Mouse (Mus musculus) retina, postnatal 1 day (tissue): ENCODE data around the gene Myoc.
"Not testable (repeated sequence)": the region's sequence is repeated elsewhere in the genome, so short reads cannot be mapped to it uniquely, and the experiment has no call there.

Experiments
- DNase-seq: peaks from one replicate; pipeline ENCODE4 v3.0.0-alpha.2; 2012

Gene Myoc

DNA sequence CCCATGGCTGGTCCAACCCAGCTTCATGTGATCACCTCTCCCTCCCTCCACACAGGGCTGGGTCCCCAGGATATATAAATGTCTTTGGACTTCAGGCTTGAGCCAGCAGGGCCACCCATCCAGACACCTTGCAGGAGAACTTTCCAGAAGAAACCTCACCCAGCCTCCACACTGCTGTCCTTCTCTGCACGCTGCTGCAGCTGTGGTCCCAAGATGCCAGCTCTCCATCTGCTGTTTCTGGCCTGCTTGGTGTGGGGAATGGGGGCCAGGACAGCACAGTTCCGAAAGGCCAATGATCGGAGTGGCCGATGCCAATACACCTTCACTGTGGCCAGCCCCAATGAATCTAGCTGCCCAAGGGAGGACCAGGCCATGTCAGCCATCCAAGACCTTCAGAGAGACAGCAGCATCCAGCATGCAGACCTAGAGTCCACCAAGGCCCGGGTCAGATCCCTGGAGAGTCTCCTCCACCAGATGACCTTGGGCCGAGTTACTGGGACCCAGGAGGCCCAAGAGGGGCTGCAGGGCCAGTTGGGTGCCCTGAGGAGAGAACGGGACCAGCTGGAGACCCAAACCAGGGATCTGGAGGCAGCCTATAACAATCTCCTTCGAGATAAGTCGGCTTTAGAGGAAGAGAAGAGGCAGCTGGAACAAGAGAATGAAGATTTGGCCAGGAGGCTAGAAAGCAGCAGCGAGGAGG, at the start of gene Myoc:
Gene Myoc, plus strand, starts transcription at position 105 of the 700 bp plus-strand sequence.
- no peak for DNase-seq

- peak; percentile 60 for DNase-seq
Observed at GRCm38 (mm10) chr1:162589443-162589842, 49.5 kb upstream of the Myoc start.

GRCm38 (mm10) chr1:162590415-162590997, 48.4 kb upstream of the Myoc start:
- DNase-seq: no peak

- no peak for DNase-seq
Observed at GRCm38 (mm10) chr1:162597379-162598102, 41.4 kb upstream of the Myoc start.

GRCm38 (mm10) chr1:162599617-162600016, 39.3 kb upstream of the Myoc start:
- no peak for DNase-seq

DNA sequence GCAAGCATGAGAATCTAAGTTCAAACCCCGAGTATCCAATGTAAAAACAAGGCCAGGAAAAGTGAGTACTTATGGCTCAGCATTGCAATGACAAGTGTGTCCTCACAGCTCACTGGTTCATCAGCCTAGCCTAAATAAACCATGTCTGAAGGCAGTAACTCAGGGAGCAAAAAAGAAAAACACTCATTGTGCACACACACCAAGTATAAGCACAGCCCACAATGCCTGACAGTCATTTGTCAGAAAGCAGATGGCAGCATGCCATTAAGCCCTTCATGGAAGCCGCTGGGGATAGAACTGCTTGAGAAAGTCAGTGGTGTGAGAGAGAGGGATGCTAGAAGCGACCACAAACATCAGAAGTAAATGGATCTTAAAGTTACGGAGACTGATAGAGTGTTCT, 37.7 kb upstream of the Myoc start:
- DNase-seq: peak; percentile 30

DNA sequence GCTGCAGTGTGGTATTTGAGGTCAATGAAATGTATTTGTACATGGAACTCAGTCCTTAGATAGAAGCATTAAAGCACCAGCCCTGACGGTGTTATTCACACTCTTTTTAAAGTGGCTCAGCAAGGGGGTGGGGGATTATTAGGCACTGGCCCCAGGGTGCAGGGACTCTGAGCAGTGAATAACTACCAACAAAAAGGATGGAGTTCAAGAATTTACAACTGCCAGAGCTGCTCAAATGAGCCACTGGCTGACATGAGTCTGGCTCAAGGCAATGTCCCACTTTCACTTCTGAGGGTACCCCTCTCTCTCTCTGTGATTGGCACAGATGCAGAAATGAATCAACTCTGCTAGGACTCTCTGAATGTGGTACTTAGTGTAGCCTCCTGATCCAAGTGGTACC, 30.8 kb upstream of the Myoc start:
- DNase-seq: peak; percentile 23

DNA sequence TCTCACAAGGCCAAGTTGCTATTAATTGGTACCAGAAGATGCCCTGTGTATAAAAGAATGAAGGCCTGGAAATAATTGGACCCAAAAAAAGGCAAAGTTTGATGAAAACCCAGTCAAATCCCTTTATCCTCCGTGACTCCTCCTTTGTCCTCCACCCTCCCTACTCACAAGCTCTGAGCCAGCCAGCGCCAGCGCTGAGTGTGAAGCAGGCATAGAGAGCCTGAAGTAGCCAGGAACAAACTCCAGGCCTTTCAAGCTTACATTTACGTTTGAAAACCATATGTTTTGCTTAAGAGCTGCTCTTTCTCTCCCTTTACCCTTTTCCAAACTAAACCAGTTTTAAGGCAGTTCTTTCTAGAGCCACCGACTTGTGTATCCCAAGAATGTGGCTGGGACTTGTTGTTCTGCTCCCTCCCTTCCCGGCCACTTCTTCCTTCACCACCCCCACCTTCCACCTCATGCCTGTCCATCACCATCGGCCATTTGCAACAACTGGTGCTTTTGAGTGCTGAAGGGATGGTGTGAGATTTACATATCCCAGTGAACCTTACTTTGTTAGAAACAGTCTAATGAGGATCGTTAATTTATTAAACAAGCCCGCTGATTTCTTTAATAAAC, 29.2 kb upstream of the Myoc start:
- DNase-seq: no peak

DNA sequence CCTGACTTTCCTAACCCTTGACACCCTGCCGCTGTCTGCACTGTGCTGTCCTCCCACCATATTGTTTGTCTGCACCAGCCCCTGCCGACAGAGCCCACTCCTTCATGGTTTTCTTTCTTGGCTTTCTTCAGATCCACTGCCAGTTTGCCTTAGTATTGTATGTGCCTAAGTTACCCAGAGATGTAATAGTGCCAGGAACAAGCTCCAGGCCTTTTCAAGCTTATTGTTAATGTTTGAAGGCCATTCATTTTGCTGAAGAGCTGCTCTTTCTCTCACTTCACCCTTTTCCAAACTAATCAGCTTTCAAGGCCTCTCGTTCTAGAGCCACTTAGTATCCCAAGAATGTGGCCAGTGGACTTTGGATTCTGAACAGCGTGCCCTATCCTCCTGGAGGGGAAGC, 27.8 kb upstream of the Myoc start:
- no peak for DNase-seq

- peak; percentile 78 for DNase-seq
Observed at GRCm38 (mm10) chr1:162615511-162615910, 23.4 kb upstream of the Myoc start.

- DNase-seq: no peak
Observed at GRCm38 (mm10) chr1:162620487-162620886, 18.5 kb upstream of the Myoc start.

GRCm38 (mm10) chr1:162623895-162624294, 15.1 kb upstream of the Myoc start:
- no peak for DNase-seq

- no peak for DNase-seq
Observed at GRCm38 (mm10) chr1:162625229-162625628, 13.7 kb upstream of the Myoc start.

DNA sequence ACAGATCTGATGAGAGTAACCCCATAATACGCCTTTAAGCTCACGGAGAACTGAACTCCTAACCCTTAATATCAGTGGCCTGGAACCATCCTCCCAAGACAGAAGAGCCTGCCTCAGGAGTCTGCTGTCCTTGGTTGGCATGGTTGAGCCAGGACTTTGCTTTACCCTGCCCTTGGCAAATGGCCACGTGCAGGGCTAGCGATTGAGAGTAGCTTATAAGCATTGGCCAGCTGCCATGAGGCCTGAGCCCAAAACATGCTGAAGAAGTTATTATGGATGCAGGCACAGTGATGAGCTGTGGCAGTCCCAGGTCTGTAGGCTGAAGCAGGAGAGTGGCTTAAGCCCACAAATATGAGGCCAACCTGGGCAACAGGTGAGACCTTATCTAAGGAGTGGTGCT, 11.1 kb upstream of the Myoc start:
- not testable (repeated sequence) for DNase-seq

DNA sequence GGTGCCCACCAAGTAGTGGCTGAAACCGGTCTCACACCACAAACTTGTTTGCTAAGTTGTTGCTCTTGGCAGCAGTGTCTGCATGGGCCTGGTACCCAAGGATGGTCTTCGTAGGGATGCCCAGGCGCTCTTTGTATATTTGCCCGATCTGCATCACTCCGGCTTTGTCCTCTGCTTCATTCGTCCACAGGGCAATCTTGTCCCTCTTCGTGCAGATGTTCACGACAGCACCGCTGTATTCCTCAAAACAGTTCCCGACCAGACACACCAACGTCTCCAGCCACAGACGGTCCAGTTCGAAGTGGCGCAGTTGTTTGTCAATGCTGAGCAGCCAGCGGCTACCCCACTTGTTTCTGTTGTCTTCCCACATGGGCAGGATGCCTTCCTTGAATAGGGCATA, 10.6 kb upstream of the Myoc start:
- DNase-seq: not testable (repeated sequence)

- DNase-seq: not testable (repeated sequence)
Observed at GRCm38 (mm10) chr1:162635291-162635931, 3.5 kb upstream of the Myoc start.

GRCm38 (mm10) chr1:162636516-162636915, 2.4 kb upstream of the Myoc start:
- no peak for DNase-seq

GRCm38 (mm10) chr1:162638535-162638934, 420 bp upstream of the Myoc start:
- DNase-seq: no peak

DNA sequence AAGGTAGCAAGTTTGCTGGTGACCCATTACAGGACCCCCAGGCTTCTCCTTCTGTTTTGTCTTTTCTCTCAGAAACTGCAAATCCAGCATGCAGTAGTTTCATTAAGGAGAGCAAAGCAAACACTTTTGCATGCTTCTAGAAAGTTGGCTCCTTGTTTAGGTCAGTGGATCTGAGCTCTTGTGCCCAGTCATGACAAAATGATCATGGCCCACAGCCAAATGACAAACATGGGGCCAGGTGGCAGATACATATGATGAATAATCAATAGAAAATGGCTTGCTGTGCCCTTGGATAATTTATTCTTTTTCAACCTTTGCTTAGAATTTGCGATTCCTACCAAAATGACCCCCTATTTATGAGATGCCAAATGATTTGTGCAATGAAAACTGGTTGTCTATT, 906 bp downstream of the Myoc start:
- no peak for DNase-seq

- DNase-seq: no peak
Observed at GRCm38 (mm10) chr1:162642591-162642990, 3.6 kb downstream of the Myoc start.

GRCm38 (mm10) chr1:162643752-162644151, 4.8 kb downstream of the Myoc start:
- DNase-seq: no peak

DNA sequence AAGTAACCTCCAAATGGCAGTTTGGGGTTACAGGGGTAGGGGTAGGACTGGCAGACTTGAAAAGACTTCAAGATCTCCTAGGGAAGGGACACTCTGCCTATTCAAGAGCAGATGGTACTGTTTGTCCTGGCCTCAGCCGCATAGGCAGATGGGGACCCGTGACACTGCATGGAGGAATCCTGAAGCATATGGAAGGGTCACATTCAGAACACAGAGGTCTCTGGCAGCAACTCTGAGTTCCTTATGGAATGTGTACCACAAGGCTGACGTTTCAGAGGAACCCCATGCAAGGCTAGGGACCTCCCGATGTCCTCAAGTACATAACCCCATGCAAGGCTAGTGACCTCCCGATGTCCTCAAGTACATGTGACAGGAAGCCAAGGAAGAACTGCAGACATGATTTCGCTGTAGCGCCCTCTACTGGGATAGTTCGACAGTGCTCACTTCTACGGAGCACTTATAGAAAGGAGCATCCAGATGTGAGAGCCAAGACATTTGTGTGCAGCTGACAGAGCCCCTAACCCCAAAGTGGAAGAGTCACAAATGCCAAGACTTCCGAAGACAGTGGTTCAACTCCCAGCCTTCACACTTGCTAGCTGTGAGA, 7.2 kb downstream of the Myoc start:
- no peak for DNase-seq

DNA sequence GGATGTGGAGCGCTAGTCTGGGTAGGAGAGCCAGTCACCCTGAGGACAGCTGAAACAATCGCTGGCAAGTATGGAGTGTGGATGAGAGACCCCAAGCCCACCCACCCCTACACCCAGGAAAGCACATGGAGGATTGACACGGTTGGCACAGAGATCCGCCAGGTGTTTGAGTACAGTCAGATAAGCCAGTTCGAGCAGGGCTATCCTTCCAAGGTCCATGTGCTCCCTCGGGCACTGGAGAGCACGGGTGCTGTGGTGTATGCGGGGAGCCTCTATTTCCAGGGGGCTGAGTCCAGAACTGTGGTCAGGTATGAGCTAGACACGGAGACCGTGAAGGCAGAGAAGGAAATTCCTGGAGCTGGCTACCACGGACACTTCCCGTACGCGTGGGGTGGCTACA, 9.5 kb downstream of the Myoc start:
- no peak for DNase-seq
